Comparison of ENCODE assay signal across 8 mouse cellular contexts in genomic region chr2:70562011-70562491, GRCm38 (mm10). TPM values are rescaled to one million over a fixed set of nuclear protein-coding genes. Genes with fewer than 3 reads are reported as not detected.
A peak's percentile ranks its signal among the peaks of the same experiment; 100 is the strongest.
DNase-seq lines count a peak whose midpoint lies in the region; ATAC-seq and TF ChIP-seq lines count a peak whose summit lies in the region.

No protein-coding gene starts in this region.

- peaks cover 28% of the 10 kb centered on the region for H3K4me1 ChIP-seq in heart, embryonic 16.5 days (ENCODE audit: control insufficient read depth, insufficient read depth, low read length)
- peaks cover 65% of the 10 kb centered on the region for H3K4me1 ChIP-seq in forebrain, embryonic 12.5 days
- peaks cover 76% of the 10 kb centered on the region for H3K4me1 ChIP-seq in midbrain, embryonic 10.5 days

- in situ Hi-C loops in Patski (cut with MboI; ENCODE audit: low pct_unique_long_range_greater_than_20kb), result loop anchor here (5.0 kb wide), 4 partner anchors 60 to 435 kb away; partner anchors contain the start of genes Gm26558 and Gorasp2

- no peak overlapping the region for H3K9ac ChIP-seq in heart, embryonic 16.5 days (ENCODE audit: low read length)
- peak overlapping the region; percentile 68 for H3K9ac ChIP-seq in forebrain, embryonic 12.5 days

- H3K27me3 ChIP-seq in heart, embryonic 16.5 days (ENCODE audit: control insufficient read depth, insufficient read depth, low read length), result peaks cover 91% of the 10 kb centered on the region
- no peaks in the 10 kb centered on the region for H3K27me3 ChIP-seq in Patski
- H3K27me3 ChIP-seq in forebrain, embryonic 12.5 days, result peaks cover 88% of the 10 kb centered on the region
- peaks cover 91% of the 10 kb centered on the region for H3K27me3 ChIP-seq in midbrain, embryonic 10.5 days (ENCODE audit: low read depth, poor library complexity, severe bottlenecking)

- no peak overlapping the region for H3K27ac ChIP-seq in heart, embryonic 16.5 days (ENCODE audit: low read length)
- peak overlapping the region; percentile 88 for H3K27ac ChIP-seq in forebrain, embryonic 12.5 days
- H3K27ac ChIP-seq in midbrain, embryonic 10.5 days (replicated peaks), result peak overlapping the region; percentile 56

- under 1% methylated on average over 42 of the region's 42 CpGs for WGBS in heart, embryonic 16.5 days
- WGBS in forebrain, embryonic 12.5 days, result under 1% methylated on average over 41 of the region's 42 CpGs
- WGBS in midbrain, embryonic 10.5 days, result under 1% methylated on average over 42 of the region's 42 CpGs

- no peaks in the 10 kb centered on the region for H3K9me3 ChIP-seq in heart, embryonic 16.5 days (replicated peaks; ENCODE audit: control insufficient read depth, low read length)
- H3K9me3 ChIP-seq in forebrain, embryonic 12.5 days, result no peaks in the 10 kb centered on the region
- no peaks in the 10 kb centered on the region for H3K9me3 ChIP-seq in midbrain, embryonic 10.5 days (replicated peaks)

- H3K4me2 ChIP-seq in heart, embryonic 16.5 days (ENCODE audit: low read depth, low read length), result peak overlapping the region; percentile 57
- peak overlapping the region; percentile 60 for H3K4me2 ChIP-seq in forebrain, embryonic 12.5 days

- TF ChIP-seq CTCF in Patski (IDR thresholded peaks at IDR 0.05), result no peak

- CTCF ChIA-PET in Patski (lab: Charles Lee), result interaction anchor here (0.9 to 1.1 kb wide), 2 partner anchors 58 to 435 kb away, joined by 3 to 5 read pairs; no protein-coding TSS in a partner anchor

- no peaks in the 10 kb centered on the region for H3K36me3 ChIP-seq in heart, embryonic 16.5 days (ENCODE audit: control insufficient read depth, insufficient read depth)
- H3K36me3 ChIP-seq in forebrain, embryonic 12.5 days (replicated peaks), result no peaks in the 10 kb centered on the region
- no peaks in the 10 kb centered on the region for H3K36me3 ChIP-seq in midbrain, embryonic 10.5 days

- peak overlapping the region; percentile 38 for H3K4me3 ChIP-seq in heart, embryonic 16.5 days (ENCODE audit: low read length)
- H3K4me3 ChIP-seq in forebrain, embryonic 12.5 days (replicated peaks), result peak overlapping the region; percentile 43
- H3K4me3 ChIP-seq in midbrain, embryonic 10.5 days, result peak overlapping the region; percentile 56

- POLR2A ChIA-PET in Patski (lab: Charles Lee), result interaction anchor here (0.6 to 0.8 kb wide), 2 partner anchors 46 to 103 kb away, joined by 3 to 6 read pairs; no protein-coding TSS in a partner anchor

- DNase-seq in heart, postnatal 4 days, result no peak
- DNase-seq in Patski (ENCODE audit: low read depth, low spot score), result no peak
- DNase-seq in midbrain, embryonic 10.5 days (ENCODE audit: low spot score), result peak; percentile 67
- no peak for DNase-seq in ovary, adult 18-20 months (ENCODE audit: low spot score)
- DNase-seq in cerebellum, adult 11 months, result no peak
- DNase-seq in lung, postnatal 36 days, result no peak

- ATAC-seq in heart, embryonic 16.5 days (replicated peaks; ENCODE audit: extremely low read depth, insufficient read depth, low FRiP score), result no peak
- ATAC-seq in Patski, result peak; percentile 38
- 0 out of 2 replicates have a peak, but pooled peaks have one; percentile 18 for ATAC-seq in forebrain, embryonic 12.5 days (ENCODE audit: low FRiP score)

RNA-seq across cellular contexts. Expression of gene Gad1, which starts 9.2 kb away (rescaled TPM):
- 0.25 and 0.41 TPM in 2 replicates for polyA plus RNA-seq in heart, embryonic 16.5 days (2015; fragmentation: Nextera tagmentation; extraction: Ambion mirVana)
- under 1 TPM; 0.07 to 0.19 TPM for total RNA-seq in heart, postnatal 4 days (2021)
- polyA plus RNA-seq in Patski (2021), result 16.7 TPM
- 24.2 and 28.6 TPM in 2 replicates for polyA plus RNA-seq in forebrain, embryonic 12.5 days (2016; fragmentation: Nextera tagmentation; extraction: Ambion mirVana)
- 2.6 and 7.9 TPM in 2 replicates for polyA plus RNA-seq in midbrain, embryonic 10.5 days (2016; fragmentation: Nextera tagmentation; extraction: Ambion mirVana)

RNA-seq across cellular contexts. Expression of gene Erich2, which starts 53.4 kb away (rescaled TPM):
- 0.97 and 2.1 TPM in 2 replicates for polyA plus RNA-seq in heart, embryonic 16.5 days (2015; fragmentation: Nextera tagmentation; extraction: Ambion mirVana)
- under 1 TPM; 0.27 to 0.38 TPM for total RNA-seq in heart, postnatal 4 days (2021)
- polyA plus RNA-seq in Patski (2021), result 58.0 TPM
- 1.3 and 1.4 TPM in 2 replicates for polyA plus RNA-seq in forebrain, embryonic 12.5 days (2016; fragmentation: Nextera tagmentation; extraction: Ambion mirVana)
- polyA plus RNA-seq in midbrain, embryonic 10.5 days (2016; fragmentation: Nextera tagmentation; extraction: Ambion mirVana), result 1.9 and 2.2 TPM in 2 replicates

Comparison
In these comparisons a context has a peak if more than half of its experiments do, and no peak if none do; other contexts are left out.
1. RNA of gene Erich2, which starts 53.4 kb away (polyA plus RNA-seq): 58.0 TPM in Patski (single experiment); 1.9 to 2.2 TPM in midbrain, embryonic 10.5 days, 1.3 to 1.4 TPM in forebrain, embryonic 12.5 days and 0.97 to 2.1 TPM in heart, embryonic 16.5 days; every median in the first group is over 10 times any median in the second.
2. Peak in every context shown above with its lines, with median percentiles within 50 percentile points of each other: H3K4me3 ChIP-seq.